Mouse (Mus musculus) kidney, adult 8-10 months (tissue): ENCODE data around the gene Timm13.

Experiments used
- DNase-seq, 2 experiments: peaks; one replicate each; pipeline ENCODE4 v3.0.0; 2022

Gene Timm13

GRCm38 (mm10) chr10:80858350-80858935 is 42.3 kb downstream of the Timm13 start:
- DNase-seq, result no peak

GRCm38 (mm10) chr10:80857848-80858247 is 42.9 kb downstream of the Timm13 start:
- no peak for DNase-seq

- DNase-seq, result no peak
These were observed 43.4 kb downstream of the Timm13 start for GRCm38 (mm10) chr10:80857386-80857785.

DNA sequence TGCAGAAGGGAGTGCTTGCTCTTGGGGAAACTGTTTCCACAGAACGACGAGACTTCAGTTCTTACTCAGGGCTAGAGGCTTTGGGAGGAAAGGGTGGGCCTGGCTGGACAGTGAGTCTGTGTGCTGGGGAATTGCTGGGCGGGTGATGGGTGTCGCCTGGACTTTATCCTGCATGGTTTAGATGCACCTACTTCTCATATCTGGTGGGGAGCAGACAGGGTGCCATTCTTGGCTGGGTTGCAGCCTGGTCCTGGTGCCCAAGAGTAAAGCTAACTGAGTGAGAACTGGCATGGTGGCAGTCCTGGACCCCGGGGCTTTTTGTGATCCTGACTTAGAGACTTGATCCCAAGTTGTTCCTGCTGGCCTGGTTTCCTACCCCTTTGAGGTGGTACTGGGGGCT is 43.9 kb downstream of the Timm13 start:
- DNase-seq, result no peak

GRCm38 (mm10) chr10:80856267-80856666 is 44.5 kb downstream of the Timm13 start:
- no peak for DNase-seq

GRCm38 (mm10) chr10:80855749-80856073 is 45.1 kb downstream of the Timm13 start:
- DNase-seq, result no peak

GRCm38 (mm10) chr10:80854913-80855748 is 45.6 kb downstream of the Timm13 start, which contains the start of the genes Lsm7 and Sppl2b:
Gene Lsm7 (minus strand): TSS chr10:80855209.
Gene Sppl2b (plus strand): TSS chr10:80855275.
- DNase-seq, result peak; percentile 94 to 96
